Mouse (Mus musculus) spleen, postnatal 36 days (tissue): ENCODE measurements around the gene Lck.

ENCODE experiments used
- DNase-seq, 2 experiments: peaks; one replicate each; pipeline ENCODE4 v3.0.0; 2022; ENCODE audit warnings: low spot score in 2 of 2, mixed read lengths in 1 of 2

Gene Lck

GRCm38 (mm10) chr4:129573430-129573829 is at the start of gene Lck:
TSS of gene Lck (minus strand) at chr4:129573641.
- peak; percentile 69 for DNase-seq

- no peak for DNase-seq
These were observed 49.5 kb upstream of the Lck start for GRCm38 (mm10) chr4:129622803-129623535.

- no peak for DNase-seq
These were observed 48.8 kb upstream of the Lck start for GRCm38 (mm10) chr4:129622120-129622802.

GRCm38 (mm10) chr4:129621283-129621841 is 47.9 kb upstream of the Lck start:
- no peak for DNase-seq

GRCm38 (mm10) chr4:129620419-129621282 is 47.2 kb upstream of the Lck start:
- no peak for DNase-seq

GRCm38 (mm10) chr4:129618786-129619691 is 45.6 kb upstream of the Lck start, which contains the start of gene Iqcc:
TSS of gene Iqcc (minus strand) at chr4:129619099.
- peak; percentile 96 for DNase-seq

GRCm38 (mm10) chr4:129618031-129618430 is 44.6 kb upstream of the Lck start:
- DNase-seq, result no peak

- no peak for DNase-seq
These were observed 43.7 kb upstream of the Lck start for GRCm38 (mm10) chr4:129617121-129617641.

GRCm38 (mm10) chr4:129616631-129617030 is 43.2 kb upstream of the Lck start:
- DNase-seq, result no peak

- DNase-seq, result no peak
These were observed 42.4 kb upstream of the Lck start for GRCm38 (mm10) chr4:129615801-129616290.

GRCm38 (mm10) chr4:129614093-129614492 is 40.7 kb upstream of the Lck start, which contains the start of gene Dcdc2b:
TSS of gene Dcdc2b (minus strand) at chr4:129614257.
- DNase-seq, result no peak

GRCm38 (mm10) chr4:129610472-129610871 is 37.0 kb upstream of the Lck start:
- no peak for DNase-seq

- DNase-seq, result no peak
These were observed 36.6 kb upstream of the Lck start for GRCm38 (mm10) chr4:129610026-129610425.

- DNase-seq, result no peak
These were observed 35.7 kb upstream of the Lck start for GRCm38 (mm10) chr4:129609139-129609631.

- DNase-seq, result peak; percentile 80 to 83
These were observed 35.1 kb upstream of the Lck start for GRCm38 (mm10) chr4:129608426-129609025.

GRCm38 (mm10) chr4:129600233-129601158 is 27.1 kb upstream of the Lck start, which contains the start of the genes Eif3i and Tmem234:
TSS of gene Eif3i (minus strand) at chr4:129600648.
TSS of gene Tmem234 (plus strand) at chr4:129600668.
- peak; percentile 84 to 85 for DNase-seq

- DNase-seq, result no peak
These were observed 15.4 kb upstream of the Lck start for GRCm38 (mm10) chr4:129588865-129589264.

GRCm38 (mm10) chr4:129586943-129587342 is 13.5 kb upstream of the Lck start:
- no peak for DNase-seq
